Mouse (Mus musculus) small intestine, adult 2 months (tissue): ENCODE results near the gene Ifi206. TPM values are rescaled to one million over a fixed set of nuclear protein-coding genes. Genes with fewer than 3 reads are reported as not detected.
"Not testable (repeated sequence)": the region's sequence is repeated elsewhere in the genome, so short reads cannot be mapped to it uniquely, and the experiment has no call there.

ENCODE experiments used
- H3K27ac ChIP-seq: fragments of 200-500 bp; 2 replicates; pipeline ENCODE4 v1.5.1; 2012; ENCODE audit warnings: low read depth, low read length, control low read depth, inconsistent platforms; ENCODE audit not compliant: insufficient read depth
- H3K27me3 ChIP-seq: fragments of 200-500 bp; 2 replicates; pipeline ENCODE4 v1.6.1; 2012; ENCODE audit warnings: mild to moderate bottlenecking, moderate library complexity, low read length, inconsistent platforms; ENCODE audit not compliant: control insufficient read depth, insufficient read depth
- H3K36me3 ChIP-seq: fragments of 200-500 bp; 2 replicates; pipeline ENCODE4 v1.6.1; 2012; ENCODE audit warnings: mild to moderate bottlenecking, low read length, control low read depth, inconsistent platforms; ENCODE audit not compliant: control insufficient read depth, insufficient read depth
- H3K4me1 ChIP-seq: fragments of 200-500 bp; 2 replicates; pipeline ENCODE4 v1.6.1; 2012; ENCODE audit warnings: low read length, inconsistent platforms, mixed read lengths; ENCODE audit not compliant: control insufficient read depth, insufficient read depth, insufficient read length
- H3K4me3 ChIP-seq: fragments of 200-500 bp; 2 replicates; pipeline ENCODE4 v1.5.1; 2012; ENCODE audit warnings: low read depth, mild to moderate bottlenecking, control low read depth, inconsistent platforms, low read length, moderate library complexity
- CTCF ChIP-seq: fragments of 200-500 bp; IDR thresholded peaks from 2 replicates; pipeline ENCODE4 v1.5.1; 2012; ENCODE audit warnings: low read depth, mild to moderate bottlenecking, control low read depth, inconsistent platforms, low read length, moderate library complexity, mixed read lengths; ENCODE audit not compliant: insufficient replicate concordance, insufficient read length; ENCODE audit errors: extremely low read depth
- POLR2A ChIP-seq: fragments of 200-500 bp; IDR thresholded peaks from 2 replicates; pipeline ENCODE4 v1.6.1; 2012; ENCODE audit warnings: low read depth, mild to moderate bottlenecking, control low read depth, inconsistent platforms, low read length, moderate library complexity
- WGBS: fragments of 180-500 bp; shearing (Covaris S2); methylation state at CpG from one replicate; pipeline ENCODE4 v1.1.7; 2018; 5-methylcytosine and 5-hydroxymethylcytosine counted together
- polyA plus RNA-seq: library from polyadenylated mRNA; depleted of rRNA; stranded (reverse); fragments of >200 nt; gene quantifications from 2 replicates; pipeline ENCODE4 v1.2.3, GENCODE M21; 2012; rRNA removed

Gene Ifi206
- 0.52 and 1.2 TPM in 2 replicates for polyA plus RNA-seq

GRCm38 (mm10) chr1:173490812-173491480 is at the start of gene Ifi206:
Gene Ifi206, minus strand, starts transcription at chr1:173491041.
- H3K4me1 ChIP-seq, H3K4me3 ChIP-seq, H3K27me3 ChIP-seq, H3K36me3 ChIP-seq: not testable (repeated sequence)
- H3K27ac ChIP-seq = peak within 1 kb of the TSS; percentile 35
- 59% methylated on average over 3 of the region's 3 CpGs for WGBS

GRCm38 (mm10) chr1:173535791-173536190 is 45.0 kb upstream of the Ifi206 start, which contains the start of gene Ifi214:
Gene Ifi214, minus strand, starts transcription at chr1:173535957.
- H3K36me3 ChIP-seq, H3K4me3 ChIP-seq, H3K4me1 ChIP-seq, H3K27me3 ChIP-seq, H3K27ac ChIP-seq: not testable (repeated sequence)
- WGBS = 82% methylated on average over 3 of the region's 3 CpGs

- no peak overlapping the region for H3K4me3 ChIP-seq
- H3K4me1 ChIP-seq = no peaks in the 10 kb centered on the region
- no peak overlapping the region for H3K27ac ChIP-seq
- no peaks in the 10 kb centered on the region for H3K27me3 ChIP-seq
- H3K36me3 ChIP-seq = no peaks in the 10 kb centered on the region
- TF ChIP-seq CTCF (no peak), POLR2A (no peak)
Measured at GRCm38 (mm10) chr1:173521452-173521851, 30.6 kb upstream of the Ifi206 start.

GRCm38 (mm10) chr1:173510595-173510994 is 19.8 kb upstream of the Ifi206 start:
- H3K4me3 ChIP-seq, H3K36me3 ChIP-seq, H3K27ac ChIP-seq, H3K27me3 ChIP-seq, H3K4me1 ChIP-seq: not testable (repeated sequence)
- WGBS = 85% methylated on average over 2 of the region's 2 CpGs

GRCm38 (mm10) chr1:173491483-173491882 is 642 bp upstream of the Ifi206 start:
- H3K4me1 ChIP-seq, H3K36me3 ChIP-seq, H3K4me3 ChIP-seq, H3K27me3 ChIP-seq, H3K27ac ChIP-seq: not testable (repeated sequence)

- not testable (repeated sequence) for H3K27ac ChIP-seq, H3K4me3 ChIP-seq, H3K36me3 ChIP-seq, H3K27me3 ChIP-seq, H3K4me1 ChIP-seq
- WGBS = 90% methylated on average over 3 of the region's 3 CpGs
Measured at GRCm38 (mm10) chr1:173481182-173481574, 9.7 kb downstream of the Ifi206 start.

- H3K36me3 ChIP-seq, H3K27ac ChIP-seq, H3K4me1 ChIP-seq, H3K27me3 ChIP-seq, H3K4me3 ChIP-seq: not testable (repeated sequence)
- 92% methylated on average over 5 of the region's 5 CpGs for WGBS
Measured at GRCm38 (mm10) chr1:173480399-173481181, 10.3 kb downstream of the Ifi206 start.

GRCm38 (mm10) chr1:173456761-173457160 is 34.1 kb downstream of the Ifi206 start:
- Histone ChIP-seq H3K36me3 (no peaks in the 10 kb centered on the region; the same call in 1 of the 2 replicates), H3K27ac (no peak overlapping the region), H3K4me3 (no peak overlapping the region), H3K27me3 (no peaks in the 10 kb centered on the region), H3K4me1 (no peaks in the 10 kb centered on the region)
- TF ChIP-seq CTCF (no peak), POLR2A (no peak)
- 69% methylated on average over 5 of the region's 5 CpGs for WGBS
